Mouse (Mus musculus) gastrocnemius, postnatal 10 days (tissue): ENCODE data around the gene Psmd5. TPM values are rescaled to one million over a fixed set of nuclear protein-coding genes. Genes with fewer than 3 reads are reported as not detected.
A peak's percentile ranks its signal among the peaks of the same experiment; 100 is the strongest.

Experiments used
- DNase-seq: peaks from one replicate; pipeline ENCODE4 v3.0.0; 2021; ENCODE audit warnings: mixed read lengths
- long read RNA-seq, 2 experiments: library from polyadenylated mRNA; stranded (forward); transcript quantifications; one replicate each; pipeline ENCODE4 v2.0.0; 2021
- total RNA-seq, 2 experiments: library from RNA; stranded (reverse); gene quantifications; 2 replicates each; pipeline ENCODE4 v1.2.3; 2021

Gene Psmd5
- 10 to 100 TPM; 15.4 to 22.4 TPM for total RNA-seq
- long read RNA-seq, experiment 1, full-length matches to known transcripts: 46 of 52 reads
- long read RNA-seq, experiment 1, partial matches to known transcripts: 0 of 52 reads
- long read RNA-seq, experiment 1, other reads (novel, unspliced or antisense): 6 of 52 reads
- long read RNA-seq, experiment 2, full-length matches to known transcripts: 32 of 40 reads
- long read RNA-seq, experiment 2, partial matches to known transcripts: 3 of 40 reads
- long read RNA-seq, experiment 2, other reads (novel, unspliced or antisense): 5 of 40 reads

DNA sequence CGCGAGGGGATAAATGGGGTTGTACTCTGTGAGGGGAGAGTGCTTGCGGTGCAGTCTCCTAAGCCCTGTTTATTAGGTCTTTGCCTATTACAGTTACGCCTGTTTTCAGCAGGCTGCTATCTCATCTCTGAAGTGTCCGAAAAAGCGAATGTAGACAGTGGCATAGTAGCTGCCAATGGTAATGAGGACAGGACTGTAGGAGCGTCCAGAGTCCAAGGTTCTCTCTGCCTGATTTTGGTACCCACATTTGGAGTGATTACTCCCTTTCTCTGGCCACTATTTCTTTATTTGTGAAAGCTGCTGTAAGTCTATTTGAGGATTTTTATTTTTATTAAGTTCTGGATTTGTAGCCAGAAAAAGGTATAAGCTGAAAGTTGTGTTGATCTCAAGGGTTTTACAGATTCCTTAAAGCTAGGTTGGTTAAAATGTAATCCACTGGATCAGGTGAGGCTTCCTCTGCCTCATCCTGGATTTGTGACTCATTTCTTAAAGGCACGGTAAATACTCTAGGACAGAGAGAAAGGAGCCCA is at the start of gene Psmd5:
Psmd5 (minus strand) TSS at position 153 of the 530 bp plus-strand sequence.
- DNase-seq: no peak

GRCm38 (mm10) chr2:34922729-34923128 is 48.0 kb upstream of the Psmd5 start:
- no peak for DNase-seq

GRCm38 (mm10) chr2:34920144-34920543 is 45.4 kb upstream of the Psmd5 start:
- DNase-seq: no peak

DNA sequence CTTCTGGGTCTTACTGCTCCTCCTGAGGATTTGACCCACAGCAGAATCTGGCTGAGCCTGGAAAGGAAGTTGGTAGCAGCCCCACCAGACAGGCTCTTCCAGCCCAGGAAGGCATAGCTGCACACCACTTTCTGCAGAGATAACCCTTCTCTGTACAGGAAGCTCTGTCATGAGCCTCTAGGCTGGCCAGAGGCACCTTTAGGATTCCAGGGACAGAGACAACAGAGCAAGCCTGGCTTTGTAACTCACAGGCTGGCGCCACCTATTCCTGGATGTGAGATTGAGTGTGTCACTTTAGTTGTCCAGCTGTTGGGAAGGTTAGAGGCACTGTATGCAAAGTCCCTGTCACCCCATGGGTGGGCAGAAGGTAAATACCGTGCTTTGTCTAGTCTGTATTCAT is 40.3 kb upstream of the Psmd5 start:
- DNase-seq: no peak

DNA sequence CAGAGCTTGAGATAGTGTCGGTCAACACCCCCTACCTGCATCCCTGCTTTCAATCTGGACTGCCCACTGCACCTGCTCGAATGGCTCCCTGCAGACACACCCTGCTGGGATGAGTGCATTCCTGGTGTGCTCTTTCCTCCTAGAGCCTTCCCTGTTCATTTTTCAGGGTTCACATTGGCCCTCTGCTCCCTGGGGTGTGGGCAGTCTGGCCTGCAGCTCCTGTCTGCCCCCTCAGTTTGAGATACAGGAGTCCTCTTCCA is 40.0 kb upstream of the Psmd5 start:
- no peak for DNase-seq

- DNase-seq: peak; percentile 48
Observed at GRCm38 (mm10) chr2:34914069-34914822, 39.5 kb upstream of the Psmd5 start.

DNA sequence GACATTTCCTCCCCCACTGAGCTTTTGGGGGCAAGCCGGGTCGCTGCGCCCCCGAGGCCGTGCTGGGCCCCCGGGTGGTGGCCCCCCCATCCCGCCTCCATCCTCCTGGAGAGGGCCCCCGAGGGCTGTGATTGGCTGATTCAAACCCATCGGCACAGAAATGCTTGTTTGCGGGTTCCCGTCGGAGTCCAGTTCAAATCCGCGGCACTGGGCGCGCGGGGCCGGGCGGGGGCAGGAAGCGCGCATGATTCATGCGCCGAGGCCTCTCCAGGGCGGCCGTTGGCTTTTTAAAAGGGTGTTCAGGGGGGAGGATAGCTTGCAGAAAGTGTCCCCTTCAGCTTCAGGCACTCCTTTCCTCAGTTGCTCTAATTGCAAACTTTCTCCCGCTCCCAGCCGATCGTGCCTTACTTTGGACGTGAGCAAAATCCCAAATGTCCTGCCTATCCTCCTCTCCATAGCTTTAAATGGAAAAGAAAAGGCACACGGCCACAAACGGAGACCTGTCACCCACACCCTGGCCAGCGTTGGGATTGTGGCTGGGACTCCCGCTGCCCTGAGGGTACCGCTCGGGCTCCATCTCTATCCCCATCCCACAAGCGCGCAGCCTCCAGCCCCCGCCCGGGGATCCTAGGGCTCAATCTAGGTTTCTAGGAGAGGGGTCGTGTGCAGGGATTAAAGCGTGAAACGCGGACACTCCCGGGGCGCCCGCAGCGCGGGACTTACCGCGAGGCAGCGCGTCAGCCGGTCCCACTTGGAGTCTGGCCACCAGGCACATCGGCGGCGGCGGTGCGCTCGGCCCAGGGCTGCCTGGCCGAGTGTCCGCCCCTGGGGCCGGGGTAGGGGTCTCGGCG is 38.7 kb upstream of the Psmd5 start, which contains the start of gene Phf19:
Phf19 (minus strand) TSS at position 809 of the 851 bp plus-strand sequence.
- DNase-seq: peak; percentile 57

- no peak for DNase-seq
Observed at GRCm38 (mm10) chr2:34912613-34913012, 37.8 kb upstream of the Psmd5 start.

- no peak for DNase-seq
Observed at GRCm38 (mm10) chr2:34911871-34912270, 37.1 kb upstream of the Psmd5 start.

GRCm38 (mm10) chr2:34909719-34910118 is 35.0 kb upstream of the Psmd5 start:
- DNase-seq: no peak

DNA sequence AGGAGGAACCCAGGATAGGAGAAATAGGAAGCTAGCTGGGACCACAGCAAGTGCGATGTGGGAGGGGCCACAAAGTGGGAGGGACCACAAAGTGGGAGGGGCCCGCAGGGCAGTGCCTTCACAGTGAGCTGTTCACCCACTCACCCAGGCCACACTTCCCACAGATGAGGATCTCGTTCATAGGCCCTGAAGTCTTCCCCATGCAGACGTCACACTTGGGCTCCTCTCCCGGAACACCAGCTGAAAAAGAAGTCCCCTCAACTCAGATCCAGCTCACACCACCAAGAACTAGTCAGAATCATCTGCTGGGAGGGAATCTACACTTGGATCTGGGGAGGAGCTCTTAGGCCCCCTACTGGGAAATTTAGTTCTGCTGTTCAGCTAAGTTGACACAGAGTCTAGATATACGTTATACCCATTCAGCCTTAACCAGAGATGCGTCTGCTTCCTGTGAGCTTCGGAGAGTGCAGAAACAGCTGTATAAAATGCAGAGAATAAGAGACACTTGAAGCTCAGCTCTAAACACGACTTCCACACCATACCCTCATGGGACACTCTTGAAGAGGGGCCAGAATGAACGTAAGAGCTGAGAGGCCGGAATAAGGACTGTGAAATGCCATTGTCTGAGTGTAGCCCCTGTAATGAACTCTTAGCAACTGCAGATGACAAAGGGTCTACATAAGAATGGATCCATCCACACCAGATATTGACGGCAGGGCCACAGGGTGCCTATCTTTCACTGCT is 32.3 kb upstream of the Psmd5 start:
- peak; percentile 71 for DNase-seq

GRCm38 (mm10) chr2:34906426-34906825 is 31.7 kb upstream of the Psmd5 start:
- no peak for DNase-seq

DNA sequence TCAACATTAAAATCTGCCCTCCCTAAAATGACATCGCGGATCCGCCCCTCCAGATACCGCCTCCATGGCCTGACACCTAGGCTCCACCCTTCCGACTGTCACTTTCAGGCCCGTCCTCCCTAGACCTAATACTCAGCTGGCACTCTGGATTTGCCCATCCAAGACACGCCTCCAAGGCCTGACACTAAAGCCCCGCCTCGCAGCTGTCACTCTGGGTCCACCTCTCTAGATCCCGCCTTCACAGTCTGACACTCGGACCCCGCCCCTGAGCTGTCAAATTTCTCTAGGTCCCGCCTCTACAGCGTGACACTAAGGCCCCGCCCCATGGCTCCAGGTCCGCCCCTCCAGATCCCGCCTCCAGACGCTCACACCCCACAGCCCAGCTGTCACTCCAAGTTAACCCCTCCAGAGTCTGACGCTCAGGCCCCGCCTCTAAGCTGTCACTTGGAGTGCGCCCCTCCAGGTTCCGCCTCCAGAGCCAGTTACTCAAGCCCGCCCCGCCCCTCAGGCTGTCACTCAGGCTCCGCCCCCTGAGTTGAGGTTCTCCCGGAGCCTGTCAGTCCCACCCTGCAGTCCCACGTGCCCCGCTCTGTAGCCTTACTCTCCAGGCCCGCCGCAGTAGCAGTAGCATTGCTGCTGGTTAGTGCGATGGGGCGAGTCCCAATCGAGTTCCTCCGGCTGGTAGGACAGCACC is 30.2 kb upstream of the Psmd5 start:
- peak; percentile 97 for DNase-seq

- DNase-seq: no peak
Observed at GRCm38 (mm10) chr2:34903652-34904405, 29.1 kb upstream of the Psmd5 start.

DNA sequence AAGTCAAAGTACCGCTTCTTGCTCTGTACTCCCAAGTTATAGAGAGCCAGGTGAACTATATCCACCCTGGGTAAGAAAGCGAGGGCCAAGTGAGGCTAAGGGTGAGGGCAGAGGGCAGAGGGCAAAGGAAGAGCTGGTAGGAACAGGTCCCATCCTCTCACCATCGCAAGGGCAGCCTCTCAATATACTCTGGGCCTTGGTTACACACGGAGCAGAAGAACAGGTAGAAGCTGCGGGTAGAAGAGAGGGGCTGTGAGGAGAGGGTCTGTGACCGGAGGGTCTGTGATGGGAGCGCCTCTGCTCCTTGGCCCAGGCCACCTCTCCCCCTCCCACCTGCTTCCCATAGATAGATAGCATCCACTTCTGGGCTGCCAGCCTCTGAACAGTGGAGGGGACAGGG is 28.4 kb upstream of the Psmd5 start:
- DNase-seq: no peak

DNA sequence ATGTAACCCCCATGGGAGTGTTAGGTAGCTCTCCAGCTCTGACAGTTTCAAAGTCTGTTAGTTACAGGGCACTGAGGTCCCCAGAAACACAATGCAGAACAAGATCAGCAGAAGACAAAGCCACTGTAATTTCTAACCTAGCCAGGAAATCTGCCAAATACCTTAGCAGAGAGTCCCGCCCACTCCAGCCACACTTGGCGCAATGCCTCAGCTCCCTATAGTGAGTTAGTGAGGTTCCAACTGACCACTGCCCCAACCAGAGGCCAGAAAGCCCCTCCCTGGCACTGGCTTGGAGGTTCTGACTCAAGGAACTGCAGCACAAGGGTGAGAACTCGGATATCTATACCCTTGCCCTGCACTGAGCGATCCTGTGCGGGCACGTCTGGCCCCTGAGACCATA is 28.0 kb upstream of the Psmd5 start:
- DNase-seq: no peak

GRCm38 (mm10) chr2:34901726-34902125 is 27.0 kb upstream of the Psmd5 start:
- no peak for DNase-seq

GRCm38 (mm10) chr2:34900412-34900811 is 25.6 kb upstream of the Psmd5 start:
- DNase-seq: no peak

DNA sequence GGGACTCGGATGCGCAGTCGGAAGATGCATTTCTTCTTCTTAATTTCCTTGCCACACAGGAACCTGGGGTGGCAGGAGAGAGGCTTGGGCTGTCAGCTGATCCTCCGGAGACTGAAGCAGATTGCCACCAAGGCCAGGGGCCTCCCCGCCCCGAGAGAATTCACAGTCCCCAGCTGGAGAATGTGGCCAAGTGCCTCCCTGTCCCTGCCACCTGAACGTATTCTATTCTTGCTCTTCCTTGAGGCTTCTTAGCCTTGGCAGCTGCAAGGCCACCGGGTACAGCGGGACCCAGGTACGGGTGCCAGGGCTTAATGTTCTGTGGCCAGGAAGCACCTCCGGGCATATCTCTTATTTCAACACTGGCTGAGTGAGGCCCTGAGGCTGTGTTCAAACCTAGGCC is 24.9 kb upstream of the Psmd5 start:
- no peak for DNase-seq

- no peak for DNase-seq
Observed at GRCm38 (mm10) chr2:34897820-34898219, 23.1 kb upstream of the Psmd5 start.
